22 mouse cellular contexts compared by ENCODE assay signal in genomic region chr8:124936699-124937098, GRCm38 (mm10). TPM values are rescaled to one million over a fixed set of nuclear protein-coding genes. Genes with fewer than 3 reads are reported as not detected.
DNase-seq lines count a peak whose midpoint lies in the region; ATAC-seq and TF ChIP-seq lines count a peak whose summit lies in the region.
"Had no signal": no experiment of that assay in that cellular context is flagged by ENCODE, and none has a peak within 500 bp of the region (broad histone marks: within the 10 kb centered on the region; RNA-seq: fewer than 3 reads in every experiment).

No protein-coding gene starts in this region.

- DNase-seq in heart, adult 11 months: peak; percentile 91
- no peak for DNase-seq in heart, postnatal 25 days (ENCODE audit: low spot score)
- DNase-seq in heart, postnatal 14 days: no peak
- no peak for DNase-seq in heart, postnatal 0 days (ENCODE audit: low spot score)
- DNase-seq: adrenal gland, postnatal 14 days; cerebellum, adult 2 months; cerebellum, postnatal 14 days; embryo, embryonic 11 days; gastrocnemius, postnatal 10 days; kidney, adult 2 months had no signal

- WGBS in heart, embryonic 12.5 days: 95% methylated on average over 10 of the region's 10 CpGs
- 93% methylated on average over 10 of the region's 10 CpGs for WGBS in heart, postnatal 0 days

- H3K4me2 ChIP-seq in heart, embryonic 12.5 days: no peak overlapping the region
- H3K4me2 ChIP-seq in heart, postnatal 0 days (ENCODE audit: low read depth, low read length): no peak overlapping the region
- H3K4me2 ChIP-seq: embryonic facial prominence, embryonic 15.5 days; hindbrain, embryonic 15.5 days; kidney, embryonic 15.5 days had no signal

- intact Hi-C loops in heart, postnatal 25 days (cut with DNase I): no loop called here
- intact Hi-C loops in heart, postnatal 14 days (cut with DNase I): no loop called here

- H3K27ac ChIP-seq in heart, embryonic 12.5 days (ENCODE audit: poor library complexity, severe bottlenecking): peak overlapping the region; percentile 82
- H3K27ac ChIP-seq in brown adipose tissue, adult 24 weeks (replicated peaks; ENCODE audit: low read depth, low read length): peak overlapping the region; percentile 99
- H3K27ac ChIP-seq in heart, postnatal 0 days (ENCODE audit: low read depth): peak overlapping the region; percentile 95
- H3K27ac ChIP-seq: embryonic facial prominence, embryonic 15.5 days; forebrain, embryonic 10.5 days; hindbrain, embryonic 15.5 days; kidney, embryonic 15.5 days had no signal

- no peak for TF ChIP-seq CTCF in heart, postnatal 0 days (IDR thresholded peaks at IDR 0.05; ENCODE audit: low read depth)

- no peaks in the 10 kb centered on the region for H3K9me3 ChIP-seq in heart, embryonic 12.5 days (replicated peaks)
- H3K9me3 ChIP-seq in heart, postnatal 0 days (replicated peaks; ENCODE audit: control insufficient read depth, low read length): no peaks in the 10 kb centered on the region
- H3K9me3 ChIP-seq: embryonic facial prominence, embryonic 15.5 days; forebrain, embryonic 10.5 days; hindbrain, embryonic 15.5 days; kidney, embryonic 15.5 days had no signal

- no peak for TF ChIP-seq EP300 in heart, postnatal 0 days (IDR thresholded peaks at IDR 0.05; ENCODE audit: low read depth)

- ATAC-seq in heart, embryonic 12.5 days (ENCODE audit: insufficient number of reproducible peaks, low FRiP score): no peak
- no peak for ATAC-seq in heart, postnatal 0 days (ENCODE audit: insufficient read depth, low read depth)
- ATAC-seq: activated CD4-positive, CD25-positive, alpha-beta regulatory T cell, adult 4 months; forebrain, embryonic 14.5 days; intestine, embryonic 16.5 days; Patski had no signal

- H3K4me1 ChIP-seq in heart, embryonic 12.5 days (replicated peaks): peaks cover 45% of the 10 kb centered on the region
- peaks cover 36% of the 10 kb centered on the region for H3K4me1 ChIP-seq in brown adipose tissue, adult 24 weeks (ENCODE audit: control insufficient read depth, insufficient read depth, insufficient read length, low read length)
- H3K4me1 ChIP-seq in heart, postnatal 0 days (ENCODE audit: control insufficient read depth, insufficient read depth): peaks cover 25% of the 10 kb centered on the region
- H3K4me1 ChIP-seq: embryonic facial prominence, embryonic 15.5 days; forebrain, embryonic 10.5 days; hindbrain, embryonic 15.5 days; kidney, embryonic 15.5 days had no signal

- no peaks in the 10 kb centered on the region for H3K27me3 ChIP-seq in heart, embryonic 12.5 days (replicated peaks)
- H3K27me3 ChIP-seq in heart, postnatal 0 days (ENCODE audit: control insufficient read depth, insufficient read depth, low read length): no peaks in the 10 kb centered on the region
- H3K27me3 ChIP-seq: CH12.LX; embryonic facial prominence, embryonic 15.5 days; hindbrain, embryonic 15.5 days; kidney, embryonic 15.5 days; Patski had no signal

- no peak overlapping the region for H3K4me3 ChIP-seq in heart, embryonic 12.5 days
- no peak overlapping the region for H3K4me3 ChIP-seq in brown adipose tissue, adult 24 weeks (ENCODE audit: insufficient read depth, low read depth, low read length)
- H3K4me3 ChIP-seq in heart, postnatal 0 days (ENCODE audit: low read depth, low read length): no peak overlapping the region
- H3K4me3 ChIP-seq: embryonic facial prominence, embryonic 15.5 days; erythroblast, embryonic 14.5 days; forebrain, embryonic 10.5 days; hindbrain, embryonic 15.5 days; kidney, embryonic 15.5 days had no signal

- H3K36me3 ChIP-seq in heart, embryonic 12.5 days: peaks cover 23% of the 10 kb centered on the region
- peaks cover 25% of the 10 kb centered on the region for H3K36me3 ChIP-seq in heart, postnatal 0 days (replicated peaks; ENCODE audit: control insufficient read depth, insufficient read depth, low read length)

- no peak overlapping the region for H3K9ac ChIP-seq in heart, embryonic 12.5 days
- H3K9ac ChIP-seq in heart, postnatal 0 days (replicated peaks; ENCODE audit: low read depth, low read length): no peak overlapping the region
- H3K9ac ChIP-seq: embryonic facial prominence, embryonic 15.5 days; hindbrain, embryonic 15.5 days; kidney, embryonic 15.5 days had no signal

RNA-seq across cellular contexts. Expression of gene Egln1, which starts 12.4 kb away (rescaled TPM):
- total RNA-seq in heart, postnatal 25 days (2021): 100 to 1,000 TPM; 272 to 278 TPM
- 16.5 and 18.6 TPM in 2 replicates for polyA plus RNA-seq in heart, embryonic 12.5 days (2016; fragmentation: Nextera tagmentation; extraction: Ambion mirVana)
- total RNA-seq in heart, postnatal 14 days (2021): 100 to 1,000 TPM; 178 to 190 TPM
- 134 and 142 TPM in 2 replicates for polyA plus RNA-seq in brown adipose tissue, adult 24 weeks (2012; ENCODE audit: insufficient read depth, insufficient read length, missing spikeins)
- 60.9 and 79.6 TPM in 2 replicates for total RNA-seq in heart, postnatal 0 days (2014; rRNA removed; ENCODE audit: low replicate concordance)
- 16.5 and 17.7 TPM in 2 replicates for polyA plus RNA-seq in heart, postnatal 0 days (2015; fragmentation: Nextera tagmentation; extraction: Ambion mirVana)

RNA-seq across cellular contexts. Expression of gene Sprtn, which starts 39.0 kb away (rescaled TPM):
- 10 to 100 TPM in 1 of 2 experiments, 1 to 10 TPM in 1; 9.5 to 12.2 TPM for total RNA-seq in heart, postnatal 25 days (2021)
- polyA plus RNA-seq in heart, embryonic 12.5 days (2016; fragmentation: Nextera tagmentation; extraction: Ambion mirVana): 10.4 and 10.9 TPM in 2 replicates
- total RNA-seq in heart, postnatal 14 days (2021): 10 to 100 TPM; 14.2 to 15.1 TPM
- 10.2 and 14.9 TPM in 2 replicates for polyA plus RNA-seq in brown adipose tissue, adult 24 weeks (2012; ENCODE audit: insufficient read depth, insufficient read length, missing spikeins)
- total RNA-seq in heart, postnatal 0 days (2014; rRNA removed; ENCODE audit: low replicate concordance): 9.6 and 14.5 TPM in 2 replicates
- polyA plus RNA-seq in heart, postnatal 0 days (2015; fragmentation: Nextera tagmentation; extraction: Ambion mirVana): 5.1 and 6.7 TPM in 2 replicates

RNA-seq across cellular contexts. Expression of gene Exoc8, which starts 39.2 kb away (rescaled TPM):
- 10 to 100 TPM; 18.9 to 19.2 TPM for total RNA-seq in heart, postnatal 25 days (2021)
- polyA plus RNA-seq in heart, embryonic 12.5 days (2016; fragmentation: Nextera tagmentation; extraction: Ambion mirVana): 10.1 and 10.3 TPM in 2 replicates
- total RNA-seq in heart, postnatal 14 days (2021): 10 to 100 TPM; 19.7 to 20.2 TPM
- 9.7 and 13.5 TPM in 2 replicates for polyA plus RNA-seq in brown adipose tissue, adult 24 weeks (2012; ENCODE audit: insufficient read depth, insufficient read length, missing spikeins)
- 9.0 and 16.9 TPM in 2 replicates for total RNA-seq in heart, postnatal 0 days (2014; rRNA removed; ENCODE audit: low replicate concordance)
- polyA plus RNA-seq in heart, postnatal 0 days (2015; fragmentation: Nextera tagmentation; extraction: Ambion mirVana): 5.0 and 5.3 TPM in 2 replicates
